Mouse (Mus musculus) layer of hippocampus, adult 9-10 months (tissue): ENCODE data around the gene Dcakd.

Experiments
- DNase-seq: peaks from one replicate; pipeline ENCODE4 v3.0.0; 2022; ENCODE audit warnings: low spot score

Gene Dcakd

DNA sequence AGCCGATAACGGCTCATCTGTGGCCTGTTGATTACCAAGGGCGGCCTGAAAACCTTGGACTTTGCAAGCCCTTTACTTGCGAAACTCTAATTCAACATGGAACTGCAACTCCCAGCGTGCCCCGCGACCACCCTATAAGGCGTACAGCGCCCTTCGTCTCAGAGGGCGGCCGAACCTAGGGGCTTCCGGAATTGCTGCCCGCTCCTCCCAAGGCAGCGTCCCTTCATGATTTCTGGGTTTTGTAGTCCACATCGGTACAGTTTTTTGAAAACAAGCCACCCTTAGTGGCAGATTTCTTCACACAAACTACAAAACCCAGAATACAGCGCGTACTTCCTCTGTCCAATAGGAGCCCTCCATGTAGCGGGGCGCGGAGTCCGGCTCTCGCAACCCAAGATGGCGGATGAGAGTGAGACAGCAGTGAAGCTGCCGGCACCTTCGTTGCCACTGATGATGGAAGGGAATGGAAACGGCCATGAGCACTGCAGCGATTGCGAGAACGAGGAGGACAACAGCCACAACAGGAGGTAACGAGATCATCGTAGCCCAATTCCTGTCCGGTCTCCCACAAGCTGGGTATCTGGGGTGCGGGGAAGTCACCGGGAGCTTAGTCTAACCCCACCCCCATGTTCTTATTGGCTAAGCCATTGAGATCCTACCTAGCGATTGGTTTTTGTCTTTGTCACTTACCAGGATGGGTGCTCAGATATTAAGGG is at the start of gene Dcakd, which contains the start of gene Nmt1:
Gene Dcakd (minus strand): TSS at position 158 of the 716 bp plus-strand sequence.
Gene Nmt1 (plus strand): TSS at position 15 of the 716 bp plus-strand sequence.
- DNase-seq, result peak; percentile 97

DNA sequence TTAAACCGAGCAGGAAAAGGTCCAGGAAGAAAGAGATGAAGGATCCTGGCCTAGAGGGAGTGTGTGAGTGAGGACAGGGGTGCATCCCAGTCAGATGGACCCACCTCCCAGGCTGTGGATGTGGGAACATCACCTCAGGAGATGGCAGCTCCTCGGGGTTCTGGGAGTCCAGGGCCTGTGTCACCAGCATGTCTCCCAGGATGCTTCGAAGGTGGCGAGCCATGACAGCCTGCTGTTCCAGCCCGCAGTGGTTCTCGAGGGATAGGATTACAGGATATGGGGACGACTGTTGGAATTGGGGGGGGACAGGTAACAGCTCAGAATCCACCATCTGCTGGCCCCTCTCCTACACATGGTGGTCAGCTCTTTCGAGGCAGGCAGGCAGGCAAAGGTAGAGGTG is 48.4 kb upstream of the Dcakd start:
- DNase-seq, result no peak

DNA sequence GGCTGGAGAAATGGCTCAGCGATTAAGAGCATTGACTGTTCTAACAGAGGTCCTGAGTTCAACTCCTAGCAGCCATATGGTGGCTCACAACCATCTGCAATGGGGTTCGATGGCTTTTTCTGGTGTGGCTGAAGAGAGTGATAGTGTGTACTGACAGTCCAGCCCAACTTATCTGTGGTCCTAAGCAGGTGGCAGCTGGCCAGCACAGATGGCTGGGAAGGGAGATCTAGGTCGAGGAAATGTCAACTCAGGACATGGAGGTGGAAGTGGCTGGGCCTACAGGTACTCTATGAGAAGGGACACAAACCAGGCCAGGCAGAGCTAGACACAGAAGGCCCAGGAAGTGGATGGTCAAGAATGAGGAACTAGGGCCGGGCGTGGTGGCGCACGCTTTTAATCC is 47.9 kb upstream of the Dcakd start:
- DNase-seq, result no peak

DNA sequence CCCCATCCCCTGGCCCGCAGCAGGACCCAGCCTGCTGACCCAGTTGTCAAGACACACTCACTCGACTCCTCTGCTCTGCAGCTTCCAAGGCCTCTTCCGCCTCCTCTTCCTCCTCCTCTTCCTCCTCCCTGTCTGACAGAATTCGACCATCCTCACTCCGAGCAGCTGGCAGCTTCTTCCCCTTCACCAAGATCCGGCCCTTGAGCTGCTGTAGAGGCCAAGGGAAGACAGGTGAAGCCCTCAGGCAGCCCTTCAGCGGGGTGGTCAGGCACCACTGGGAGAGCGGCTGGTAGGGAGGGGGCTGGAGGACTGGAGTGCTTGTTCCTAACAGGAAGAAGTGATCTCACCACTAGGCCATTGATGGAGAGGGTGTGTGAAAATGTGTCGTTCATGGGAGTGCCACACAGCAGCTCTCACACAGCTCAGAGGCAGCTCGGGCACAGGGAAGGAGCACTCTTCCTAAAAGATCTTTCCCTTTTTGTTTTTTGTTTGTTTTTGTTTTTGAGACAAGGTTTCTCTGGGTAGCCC is 46.7 kb upstream of the Dcakd start:
- no peak for DNase-seq

DNA sequence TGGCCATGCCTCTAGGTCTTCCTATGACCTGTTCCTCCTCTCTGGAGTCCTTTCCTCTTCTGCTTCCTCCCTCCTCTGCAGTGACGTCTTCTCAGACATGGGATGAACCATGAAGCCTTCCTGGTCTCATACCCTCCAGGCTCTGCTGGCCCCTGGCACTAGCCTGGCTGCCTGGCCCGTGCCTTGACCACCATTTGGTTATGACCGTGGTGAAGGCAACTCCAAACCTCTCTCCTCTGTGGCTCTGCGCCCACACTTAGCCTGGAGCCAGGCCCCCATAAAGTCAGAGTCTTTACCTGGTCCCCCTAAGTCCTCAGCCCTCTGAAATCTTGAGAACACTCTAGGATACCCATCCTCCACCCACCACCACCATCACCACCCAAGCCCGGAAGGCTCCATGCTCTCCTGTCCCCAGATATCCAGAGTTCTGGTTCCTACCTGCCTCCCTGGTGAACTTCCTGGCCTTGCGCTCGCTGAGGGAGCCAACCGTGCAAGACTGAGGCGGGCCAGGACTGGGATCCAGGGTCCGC is 46.1 kb upstream of the Dcakd start:
- DNase-seq, result no peak

DNA sequence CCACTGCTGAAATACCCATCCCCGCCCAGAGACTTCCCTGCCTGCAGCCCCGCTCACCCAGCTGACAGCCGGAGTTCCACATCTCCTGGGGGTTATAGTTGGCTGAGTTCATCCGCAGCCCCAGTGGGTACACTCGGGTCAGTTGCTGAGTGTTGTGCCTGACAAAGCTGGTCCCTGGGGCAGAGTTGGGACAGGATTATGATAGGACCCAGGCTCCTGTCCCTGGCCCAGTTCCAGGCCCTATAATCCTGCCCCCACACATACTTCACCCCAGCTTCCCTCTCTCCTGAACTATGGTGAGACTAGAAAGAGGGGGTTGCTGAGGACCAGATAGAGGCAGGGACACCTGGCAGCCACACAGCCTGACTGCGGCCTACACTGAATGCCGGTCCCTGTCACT is 45.5 kb upstream of the Dcakd start:
- no peak for DNase-seq

DNA sequence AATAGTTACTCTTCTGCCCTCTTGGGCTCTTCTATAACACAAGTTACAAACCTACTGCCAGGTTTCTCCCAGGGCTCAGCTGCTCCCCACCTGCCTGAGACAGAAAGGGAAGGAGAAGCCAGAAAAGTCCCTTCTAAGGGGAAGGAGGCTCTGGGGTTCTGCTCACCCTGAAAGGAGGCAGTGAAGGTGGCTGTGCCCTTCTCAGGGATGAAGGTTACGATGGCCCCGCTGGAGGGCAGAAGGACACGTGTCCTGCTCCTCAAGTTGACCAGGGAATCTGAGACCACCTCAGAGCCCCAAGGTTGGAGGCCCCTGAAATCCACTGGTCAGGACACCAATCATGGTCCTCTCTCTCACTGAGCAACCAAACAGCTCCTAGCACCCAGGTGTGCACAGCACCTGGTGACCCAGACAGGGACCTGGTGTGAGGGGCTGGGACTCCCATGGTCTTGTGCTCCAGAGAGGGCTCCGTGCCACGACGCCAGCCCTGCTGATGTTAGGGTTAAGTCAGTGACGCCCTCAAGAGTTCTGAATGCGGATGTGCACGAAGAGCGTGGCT is 42.3 kb upstream of the Dcakd start:
- DNase-seq, result no peak

DNA sequence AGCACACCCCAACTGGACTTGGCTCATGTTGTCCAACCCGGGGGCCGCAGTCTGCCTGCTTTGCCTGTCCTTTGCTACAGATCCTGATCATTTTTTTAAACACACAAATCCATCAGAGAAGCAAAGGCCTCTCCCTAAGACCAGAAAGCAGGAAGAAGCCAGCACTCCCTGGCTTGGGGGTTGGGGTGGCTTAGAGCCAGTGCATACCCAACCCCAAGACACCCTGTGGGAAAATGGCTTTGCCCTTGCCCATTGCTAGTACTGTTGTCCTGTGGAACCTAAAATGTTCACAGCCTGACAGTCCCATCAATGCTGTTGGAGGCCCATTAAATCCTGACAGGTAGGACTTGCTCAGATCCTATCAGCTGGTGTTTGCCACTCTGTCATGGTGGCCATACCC is 41.6 kb upstream of the Dcakd start:
- no peak for DNase-seq

DNA sequence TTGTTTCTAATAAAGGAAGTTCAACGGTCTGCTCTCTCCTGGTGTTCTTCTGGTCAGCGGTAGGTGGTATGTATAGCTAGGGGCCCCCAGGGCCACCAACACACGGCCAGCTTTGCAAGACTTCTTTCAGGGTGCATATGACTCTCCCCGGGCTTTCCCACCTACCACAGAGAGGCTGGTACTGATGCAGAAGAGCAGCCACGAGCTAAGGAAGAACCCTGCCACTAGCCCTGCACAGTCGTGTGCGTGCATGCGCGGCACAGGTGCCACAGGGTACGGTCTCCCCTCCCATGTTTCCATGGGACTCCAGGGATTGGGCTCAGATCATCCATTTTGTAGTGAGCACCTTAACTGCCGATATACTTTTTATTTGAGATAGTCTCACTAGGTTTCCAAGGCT is 40.8 kb upstream of the Dcakd start:
- no peak for DNase-seq

DNA sequence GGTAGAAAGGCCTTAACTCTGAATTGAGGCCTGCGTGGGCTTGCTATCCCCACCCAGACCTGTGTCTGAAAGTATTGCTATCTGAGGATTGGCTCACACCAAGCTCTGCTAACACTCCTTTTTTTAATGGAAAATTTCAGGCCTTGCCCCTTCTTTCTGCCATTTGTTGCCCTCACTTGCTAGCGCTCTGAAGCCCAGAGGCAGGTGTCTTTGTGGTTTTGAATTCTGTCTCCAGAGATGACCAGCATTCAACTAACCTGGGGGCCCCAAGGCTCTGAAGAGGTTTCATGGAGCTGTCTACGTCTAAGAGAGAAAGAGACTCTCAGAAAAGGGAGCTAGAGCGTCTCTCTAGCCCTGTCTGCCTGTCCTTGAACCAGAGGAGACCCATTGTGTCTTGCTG is 40.1 kb upstream of the Dcakd start:
- DNase-seq, result no peak

DNA sequence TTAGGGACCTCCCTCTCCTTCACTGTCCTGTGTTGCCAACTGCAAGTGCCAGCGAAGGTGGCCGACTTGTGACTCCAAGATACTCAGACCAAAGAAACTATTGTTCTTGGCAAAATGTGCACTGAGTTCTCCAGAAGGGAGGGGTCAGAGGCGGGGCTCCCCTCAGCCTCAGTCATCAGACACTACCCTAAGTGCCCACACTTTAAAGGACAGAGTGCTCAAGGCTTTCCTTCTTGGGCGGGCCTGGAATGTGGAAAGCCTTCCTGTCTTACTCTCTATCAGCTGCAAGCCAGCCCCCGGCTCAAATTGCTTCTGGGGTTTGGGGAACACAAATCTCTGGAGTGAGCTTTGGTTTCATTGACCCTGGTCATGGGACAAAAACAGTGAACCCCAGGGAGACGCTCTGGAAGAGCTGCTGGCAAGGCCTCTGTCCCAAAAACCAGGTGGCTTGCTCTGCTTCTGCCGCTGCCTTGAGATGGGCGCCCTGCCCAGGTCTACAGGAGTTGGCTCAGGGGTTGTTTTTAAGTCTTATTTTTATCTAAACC is 39.4 kb upstream of the Dcakd start:
- DNase-seq, result no peak

DNA sequence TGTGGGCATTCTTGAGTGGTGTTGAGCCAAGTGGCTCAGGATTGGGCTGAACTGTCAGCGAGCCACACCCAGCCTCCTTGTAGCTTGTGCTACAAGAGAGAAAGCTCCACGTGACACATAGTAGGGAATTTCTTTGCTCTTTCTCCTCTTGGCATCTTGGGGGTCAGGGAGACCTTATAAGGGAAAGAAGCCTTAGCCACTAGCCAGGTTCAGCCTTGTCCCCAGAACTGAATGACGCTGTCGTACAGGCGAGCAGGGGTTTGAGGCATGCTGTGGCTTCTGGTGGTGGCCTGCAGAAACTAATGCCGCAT is 38.9 kb upstream of the Dcakd start:
- no peak for DNase-seq

DNA sequence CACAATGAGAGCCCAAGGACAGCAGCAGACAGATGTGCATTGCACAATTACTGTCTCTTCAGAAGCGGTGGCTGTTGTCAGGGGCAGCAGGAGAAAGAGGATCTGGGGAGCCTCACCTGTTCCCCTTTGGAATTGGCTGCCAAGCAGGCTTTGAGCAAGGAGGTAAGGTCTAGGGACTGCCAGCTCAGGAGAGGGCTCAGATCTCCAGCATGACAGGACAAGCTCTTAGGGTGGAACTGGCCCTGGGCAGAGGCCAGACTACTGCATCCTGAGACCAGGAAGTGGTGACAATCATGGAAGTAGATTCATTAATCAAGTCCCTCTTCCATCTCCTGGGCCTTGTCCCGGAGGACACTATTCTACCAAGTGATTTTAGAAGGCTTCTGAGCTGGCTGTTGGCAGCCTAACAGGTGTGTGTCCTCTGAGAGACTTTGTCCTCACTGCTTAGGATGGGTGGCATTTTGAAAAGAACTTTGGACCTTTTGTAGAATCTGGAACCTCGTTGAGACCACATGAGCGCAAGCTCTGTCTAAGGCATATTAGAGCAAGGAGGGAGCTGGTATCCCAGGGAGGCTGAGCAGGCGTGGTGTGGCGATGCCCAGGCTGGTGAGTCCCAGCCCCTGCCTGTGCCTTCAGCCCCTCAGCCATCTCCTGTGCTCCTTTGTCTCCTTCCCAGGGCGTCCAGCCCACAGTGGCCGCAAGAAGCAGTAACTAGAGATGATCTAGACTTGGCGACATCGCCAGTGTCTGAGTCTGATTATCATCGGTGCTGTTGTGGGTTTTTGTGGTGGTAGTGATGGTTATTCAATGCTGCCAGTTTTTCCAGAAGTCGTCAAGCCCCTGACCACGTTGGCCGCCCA is 38.3 kb upstream of the Dcakd start:
- DNase-seq, result no peak

DNA sequence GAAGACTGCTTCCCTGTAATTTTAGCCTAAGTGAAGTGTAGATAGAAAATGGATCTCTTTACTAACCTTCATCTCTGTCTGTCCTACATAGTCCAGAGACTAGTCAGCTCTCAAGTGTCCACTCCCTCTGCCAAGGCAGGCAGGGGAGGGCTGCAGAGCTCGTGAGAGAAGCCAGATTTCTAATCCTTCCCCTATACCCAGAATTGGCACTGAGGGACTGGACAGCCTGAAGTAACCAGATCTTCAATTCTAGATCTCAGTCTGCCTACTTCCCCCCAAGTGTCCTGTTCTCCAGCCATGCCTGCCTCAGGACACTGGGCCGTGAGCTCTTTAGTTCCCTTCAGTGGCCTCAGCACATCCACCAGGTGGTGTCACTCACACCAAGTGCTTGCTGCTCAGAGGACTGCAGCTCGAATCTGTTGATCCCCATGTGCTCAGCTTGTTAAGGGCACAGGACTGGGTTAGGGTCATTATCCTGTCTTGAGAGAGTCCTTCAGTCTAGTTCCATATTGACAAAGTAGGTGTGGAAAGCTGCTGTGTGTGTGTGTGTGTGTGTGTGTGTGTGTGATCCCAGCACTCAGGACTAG is 30.5 kb upstream of the Dcakd start:
- DNase-seq, result no peak

DNA sequence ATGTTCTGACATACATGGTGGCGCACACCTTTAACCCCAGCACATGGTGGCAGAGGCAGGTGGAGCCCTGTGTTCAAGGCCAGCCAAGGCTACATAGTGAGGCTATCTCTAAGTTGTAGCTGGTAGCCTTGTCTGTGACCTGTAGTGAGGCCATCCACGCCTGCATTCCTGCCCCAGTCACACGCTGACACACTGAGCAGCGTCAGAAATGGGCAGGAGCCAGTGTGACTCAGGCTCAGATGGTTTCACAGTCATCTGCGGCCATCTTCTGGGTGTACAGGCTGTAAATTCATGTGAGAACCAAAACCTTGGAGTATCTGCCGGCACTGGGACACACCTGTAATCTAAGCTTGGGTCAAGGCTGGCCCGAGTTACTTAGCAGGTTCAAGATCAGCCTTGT is 28.5 kb upstream of the Dcakd start:
- no peak for DNase-seq

DNA sequence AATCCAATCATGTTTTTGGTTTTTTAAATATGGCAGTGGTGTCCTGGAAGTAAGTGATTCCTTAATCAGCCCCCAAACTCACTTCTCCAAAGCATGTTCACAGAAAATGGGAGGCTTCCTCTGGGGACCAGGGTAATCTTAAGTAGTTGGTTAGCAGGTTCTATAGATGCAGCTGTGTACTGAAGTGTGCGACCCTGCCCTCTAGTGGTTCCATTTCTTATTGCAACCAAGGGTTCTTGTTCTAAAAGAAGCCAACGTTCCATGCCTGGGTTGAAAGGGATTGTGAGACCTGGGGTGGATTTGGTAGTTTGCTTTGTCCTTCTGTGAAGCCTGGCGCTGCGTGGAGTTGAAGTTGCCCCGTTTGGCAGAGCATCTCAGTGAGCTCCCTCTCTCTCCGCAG is 26.7 kb upstream of the Dcakd start:
- DNase-seq, result peak; percentile 84

DNA sequence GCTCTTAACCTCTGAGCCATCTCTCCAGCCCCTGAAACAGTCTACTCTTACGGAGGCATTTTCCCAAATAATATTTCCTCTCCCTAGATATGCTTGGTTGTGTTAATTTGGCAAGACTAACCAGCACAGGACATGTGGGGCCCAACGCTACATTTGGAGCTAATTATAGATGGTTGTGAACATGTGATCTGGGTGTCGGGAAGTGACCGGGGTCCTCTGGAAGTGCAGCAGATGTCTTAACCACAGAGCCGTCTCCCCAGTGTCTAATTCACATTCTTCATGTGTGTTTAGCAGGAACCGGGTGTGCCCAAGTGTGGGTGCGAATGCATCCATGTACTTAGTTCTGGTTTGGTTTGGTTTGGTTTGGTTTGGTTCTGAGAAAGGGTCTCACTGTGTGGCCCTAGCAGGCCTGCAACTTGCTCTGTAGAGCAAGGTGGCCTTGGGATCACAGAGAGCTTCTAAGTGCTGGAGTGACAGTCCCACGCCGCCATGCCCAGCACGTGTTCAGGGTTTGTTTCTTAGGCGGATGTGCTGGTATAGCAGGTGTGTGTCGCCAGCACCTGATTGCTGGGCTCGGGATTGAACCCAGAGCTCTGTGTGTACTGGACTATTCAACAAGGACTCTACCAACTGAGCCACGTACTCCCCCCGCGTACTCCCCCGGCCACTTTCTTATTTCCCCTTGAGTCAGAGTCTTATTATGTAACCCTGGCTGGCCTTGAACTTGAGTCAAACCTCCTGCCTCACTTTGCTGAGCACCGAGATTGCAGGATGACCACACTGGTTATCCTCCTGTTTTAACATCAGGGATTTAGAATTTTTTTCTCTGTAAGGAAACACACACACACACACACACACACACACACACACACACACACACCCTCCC is 25.3 kb upstream of the Dcakd start:
- DNase-seq, result no peak

DNA sequence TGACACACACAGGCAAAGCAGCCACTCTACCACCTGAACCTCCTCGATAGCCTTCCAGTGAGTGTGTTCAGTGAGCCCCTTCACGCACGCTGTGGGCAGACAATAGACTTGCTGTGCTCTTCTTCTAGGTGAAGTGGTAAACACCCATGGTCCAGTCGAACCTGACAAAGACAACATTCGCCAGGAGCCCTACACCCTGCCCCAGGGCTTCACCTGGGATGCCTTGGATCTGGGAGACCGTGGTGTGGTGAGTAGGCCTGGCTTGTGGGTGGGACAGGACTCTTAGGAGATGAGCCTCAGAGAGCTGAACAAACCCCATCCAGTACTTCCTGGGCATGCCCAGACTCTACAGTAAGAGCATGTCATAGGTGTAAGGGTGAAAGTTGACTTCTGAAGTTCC is 23.9 kb upstream of the Dcakd start:
- DNase-seq, result no peak

DNA sequence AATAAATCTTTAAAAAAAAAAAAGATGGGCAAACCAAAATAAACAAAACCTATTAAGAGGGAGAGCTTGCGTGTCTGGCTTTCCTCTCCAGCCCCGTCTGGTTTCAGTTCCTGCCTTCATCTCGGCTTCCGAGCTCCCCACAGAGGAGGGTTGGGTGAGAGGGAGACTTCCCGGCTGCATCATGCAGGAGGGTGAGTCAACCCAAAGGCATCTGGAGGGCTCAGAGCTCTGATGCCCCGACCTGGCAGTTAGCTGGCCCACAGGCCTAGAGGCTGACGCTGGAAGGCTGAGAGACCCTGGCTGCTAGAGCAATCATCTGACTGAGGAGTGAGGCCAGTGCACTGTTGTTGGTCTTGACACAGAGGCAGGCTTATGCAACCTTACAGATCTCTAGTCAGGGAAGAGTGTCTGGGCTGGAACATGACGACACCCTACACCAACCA is 23.1 kb upstream of the Dcakd start:
- peak; percentile 56 for DNase-seq

DNA sequence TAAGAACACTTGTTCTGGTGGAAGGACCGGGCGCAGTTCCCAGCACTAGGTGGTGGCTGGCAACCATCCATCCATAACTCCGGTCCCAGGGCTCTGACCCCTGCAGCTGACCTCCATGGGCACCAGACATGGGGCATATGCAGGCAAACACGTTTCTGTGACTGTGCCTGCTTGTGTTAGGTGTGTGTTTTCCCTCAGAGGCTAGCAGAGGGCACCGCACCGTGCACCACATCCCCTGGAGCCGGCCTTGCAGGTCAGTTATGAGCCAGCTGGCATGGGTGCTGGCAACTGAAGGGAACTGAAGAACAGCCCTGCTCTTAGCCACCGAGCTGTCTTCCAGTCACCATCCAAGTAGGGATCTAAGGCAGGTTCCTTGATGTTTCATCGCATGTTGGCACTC is 22.0 kb upstream of the Dcakd start:
- no peak for DNase-seq

DNA sequence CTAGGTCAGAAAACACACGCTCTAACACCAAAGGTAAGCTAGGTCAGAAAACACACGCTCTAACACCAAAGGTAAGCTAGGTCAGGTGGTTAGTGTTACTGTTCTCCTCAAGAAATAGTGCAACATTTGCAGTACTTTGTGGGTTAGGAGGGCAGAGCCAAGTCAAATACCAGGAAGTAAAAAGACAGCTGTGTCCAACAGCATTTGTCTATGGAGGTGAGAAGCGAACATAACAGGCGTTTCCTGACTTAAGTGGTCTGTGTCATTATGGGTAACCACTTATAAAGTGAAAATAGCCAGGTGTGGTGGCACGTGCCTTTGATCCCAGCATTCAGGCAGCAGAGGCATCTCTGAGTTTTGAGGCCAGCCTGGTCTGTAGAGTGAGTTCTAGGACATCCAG is 21.5 kb upstream of the Dcakd start:
- DNase-seq, result no peak
